Mouse (Mus musculus) embryonic facial prominence, embryonic 10.5 days (tissue): ENCODE data around the gene Olfr191. TPM values are rescaled to one million over a fixed set of nuclear protein-coding genes. Genes with fewer than 3 reads are reported as not detected.
"Not testable (repeated sequence)": the region's sequence is repeated elsewhere in the genome, so short reads cannot be mapped to it uniquely, and the experiment has no call there.

Source experiments
- DNase-seq: peaks from one replicate; pipeline ENCODE4 v3.0.0-alpha.2; 2017; ENCODE audit warnings: low spot score
- H3K27ac ChIP-seq: fragments of 300-500 bp; sonication (generic); replicated peaks from 2 replicates; pipeline ENCODE4 v1.5.1; 2016; ENCODE audit warnings: mild to moderate bottlenecking
- H3K27me3 ChIP-seq: fragments of 300-500 bp; sonication (generic); replicated peaks from 2 replicates; pipeline ENCODE4 v1.6.1; 2016; ENCODE audit warnings: low read depth, mild to moderate bottlenecking; ENCODE audit not compliant: poor library complexity, severe bottlenecking
- H3K36me3 ChIP-seq: fragments of 300-500 bp; sonication (generic); replicated peaks from 2 replicates; pipeline ENCODE4 v1.6.1; 2016; ENCODE audit warnings: mild to moderate bottlenecking, moderate library complexity
- H3K4me1 ChIP-seq: fragments of 300-500 bp; sonication (generic); 2 replicates; pipeline ENCODE4 v1.6.1; 2016
- H3K4me3 ChIP-seq: fragments of 300-500 bp; sonication (generic); 2 replicates; pipeline ENCODE4 v1.5.1; 2016; ENCODE audit warnings: mild to moderate bottlenecking, moderate library complexity
- H3K9me3 ChIP-seq: fragments of 300-500 bp; sonication (generic); 2 replicates; pipeline ENCODE4 v1.6.1; 2016; ENCODE audit warnings: mild to moderate bottlenecking
- WGBS: fragments of 180-500 bp; shearing (Covaris S2); methylation state at CpG from one replicate; pipeline ENCODE4 v1.1.7; 2016; 5-methylcytosine and 5-hydroxymethylcytosine counted together
- polyA plus RNA-seq: library from polyadenylated mRNA; unstranded; fragments of >200 nt; fragmentation: Nextera tagmentation; extraction: Ambion mirVana; gene quantifications from 2 replicates; pipeline ENCODE4 v1.2.1, GENCODE M21; 2016

The Olfr191 gene
- polyA plus RNA-seq = not detected in 2 replicates

- not testable (repeated sequence) for H3K36me3 ChIP-seq, H3K27ac ChIP-seq, H3K4me3 ChIP-seq, H3K27me3 ChIP-seq, H3K4me1 ChIP-seq, H3K9me3 ChIP-seq, DNase-seq
- whole genome bisulfite sequencing = 54% methylated on average over 1 of the region's 1 CpGs
Observed at GRCm38 (mm10) chr16:59089722-59090121, at the start of gene Olfr191. Olfr191 (minus strand) TSS chr16:59089822.

DNA sequence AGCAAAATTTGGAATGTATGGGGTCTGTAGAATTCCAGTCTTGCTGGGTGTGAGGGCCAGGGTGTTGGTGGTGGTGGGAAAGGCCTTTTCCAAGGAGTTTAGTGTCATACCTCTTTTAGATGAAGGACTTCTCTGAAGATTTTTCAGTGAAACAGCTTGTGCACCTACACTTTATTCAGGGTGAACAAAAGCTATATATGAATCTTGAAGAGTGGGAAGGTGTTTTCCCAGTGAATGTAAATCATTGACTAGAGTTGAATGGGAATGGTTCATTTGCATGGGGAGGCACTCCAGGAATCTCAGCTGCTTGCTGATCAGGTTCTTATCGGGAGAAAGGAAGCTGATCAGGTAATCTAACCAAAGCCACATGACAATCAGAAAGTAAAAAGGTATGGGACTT lies 41.1 kb upstream of the Olfr191 start:
- Histone ChIP-seq H3K36me3 (no peaks in the 10 kb centered on the region), H3K4me1 (no peaks in the 10 kb centered on the region), H3K27me3 (no peaks in the 10 kb centered on the region), H3K9me3 (peaks cover 6% of the 10 kb centered on the region; the same call in 1 of the 2 replicates), H3K4me3 (no peak overlapping the region), H3K27ac (no peak overlapping the region)
- 89% methylated on average over 1 of the region's 1 CpGs for WGBS
- no peak for DNase-seq

- Histone ChIP-seq H3K27ac (no peak within 1 kb of the TSS), H3K27me3 (no peaks in the 10 kb centered on the region), H3K4me1 (no peaks in the 10 kb centered on the region), H3K9me3 (no peaks in the 10 kb centered on the region; the same call in 1 of the 2 replicates), H3K36me3 (no peaks in the 10 kb centered on the region), H3K4me3 (no peak within 1 kb of the TSS)
- DNase-seq = no peak
Observed at GRCm38 (mm10) chr16:59120969-59121368, 31.3 kb upstream of the Olfr191 start, which contains the start of gene Olfr194. Olfr194 (minus strand) TSS chr16:59121069.

DNA sequence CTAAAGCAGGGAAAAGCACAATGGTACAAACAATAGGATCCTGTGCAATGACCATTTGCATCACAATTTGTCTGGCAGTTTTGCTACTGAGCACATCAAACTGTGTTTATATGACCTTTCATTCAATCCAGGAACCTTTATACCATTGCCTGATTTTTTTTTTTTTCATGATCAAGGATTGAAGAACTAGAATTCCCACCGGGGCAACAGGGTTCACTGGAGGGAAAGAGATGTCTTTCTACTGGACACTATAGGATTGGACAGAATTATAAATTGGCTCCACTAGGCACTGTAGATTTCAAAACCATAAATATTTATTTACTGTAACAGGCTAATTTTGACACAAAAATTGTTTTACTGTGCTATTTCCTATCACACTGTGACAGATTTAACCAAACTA lies 22.2 kb upstream of the Olfr191 start, which contains the start of gene Olfr193:
TSS of gene Olfr193 (minus strand) at position 101 of the 400 bp plus-strand sequence.
- no peak within 1 kb of the TSS for H3K4me3 ChIP-seq
- WGBS = 93% methylated on average over 1 of the region's 1 CpGs
- no peak for DNase-seq
- no peak within 1 kb of the TSS for H3K27ac ChIP-seq
- peaks cover 6% of the 10 kb centered on the region; the same call in 1 of the 2 replicates for H3K9me3 ChIP-seq
- no peaks in the 10 kb centered on the region for H3K27me3 ChIP-seq
- no peaks in the 10 kb centered on the region for H3K4me1 ChIP-seq
- H3K36me3 ChIP-seq = no peaks in the 10 kb centered on the region

- H3K36me3 ChIP-seq, H3K4me3 ChIP-seq, H3K9me3 ChIP-seq, H3K4me1 ChIP-seq, H3K27me3 ChIP-seq, H3K27ac ChIP-seq, DNase-seq: not testable (repeated sequence)
- 72% methylated on average over 5 of the region's 5 CpGs for WGBS
Observed at GRCm38 (mm10) chr16:59108522-59108921, 18.9 kb upstream of the Olfr191 start.

DNA sequence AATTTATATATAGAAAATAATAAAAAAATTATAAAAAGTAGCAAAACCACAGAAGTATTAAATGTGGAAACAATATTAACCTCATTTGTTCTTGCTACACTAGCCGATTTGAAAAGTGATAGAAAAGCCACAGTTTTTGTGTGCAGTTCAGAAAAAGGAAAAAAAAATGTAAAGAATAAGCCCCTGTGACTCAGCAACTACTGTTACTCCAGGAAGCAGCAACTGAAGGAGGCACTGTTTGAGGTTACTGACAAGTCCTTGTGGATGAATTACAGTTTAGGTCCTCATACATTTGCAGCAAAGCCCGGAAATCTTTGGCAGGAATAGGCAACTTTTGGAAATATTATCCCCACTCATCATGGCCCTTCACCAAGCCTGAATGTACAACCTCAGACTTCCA lies 15.7 kb upstream of the Olfr191 start:
- H3K9me3 ChIP-seq = no peaks in the 10 kb centered on the region
- no peaks in the 10 kb centered on the region for H3K27me3 ChIP-seq
- no peaks in the 10 kb centered on the region for H3K36me3 ChIP-seq
- H3K27ac ChIP-seq = no peak overlapping the region
- H3K4me3 ChIP-seq = no peak overlapping the region
- no peak for DNase-seq
- no peaks in the 10 kb centered on the region for H3K4me1 ChIP-seq
- WGBS = 80% methylated on average over 2 of the region's 2 CpGs

DNA sequence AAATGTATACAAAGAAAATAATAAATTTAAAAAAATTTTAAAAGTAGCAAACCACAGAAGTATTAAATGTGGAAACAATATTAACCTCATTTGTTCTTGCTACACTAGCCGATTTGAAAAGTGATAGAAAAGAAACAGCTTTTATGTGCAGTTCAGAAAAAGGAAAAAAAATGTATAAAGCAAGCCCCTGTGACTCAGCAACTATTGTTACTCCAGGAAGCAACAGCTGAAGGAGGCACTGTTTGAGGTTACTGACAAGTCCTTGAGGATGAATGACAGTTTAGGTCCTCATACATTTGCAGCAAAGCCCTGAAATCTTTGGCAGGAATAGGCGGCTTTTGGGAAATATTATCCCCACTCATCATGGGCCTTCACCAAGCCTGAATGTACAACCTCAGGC lies 8.5 kb downstream of the Olfr191 start:
- 82% methylated on average over 2 of the region's 2 CpGs for WGBS
- H3K4me3 ChIP-seq, H3K27me3 ChIP-seq, H3K27ac ChIP-seq, H3K4me1 ChIP-seq, DNase-seq, H3K9me3 ChIP-seq, H3K36me3 ChIP-seq: not testable (repeated sequence)

- Histone ChIP-seq H3K36me3 (no peaks in the 10 kb centered on the region), H3K9me3 (no peaks in the 10 kb centered on the region), H3K27me3 (no peaks in the 10 kb centered on the region), H3K4me1 (no peaks in the 10 kb centered on the region), H3K27ac (no peak within 1 kb of the TSS), H3K4me3 (no peak within 1 kb of the TSS)
- 91% methylated on average over 5 of the region's 5 CpGs for WGBS
- no peak for DNase-seq
Observed at GRCm38 (mm10) chr16:59077905-59078304, 11.7 kb downstream of the Olfr191 start, which contains the start of gene Olfr190. Olfr190 (minus strand) TSS chr16:59078005.

DNA sequence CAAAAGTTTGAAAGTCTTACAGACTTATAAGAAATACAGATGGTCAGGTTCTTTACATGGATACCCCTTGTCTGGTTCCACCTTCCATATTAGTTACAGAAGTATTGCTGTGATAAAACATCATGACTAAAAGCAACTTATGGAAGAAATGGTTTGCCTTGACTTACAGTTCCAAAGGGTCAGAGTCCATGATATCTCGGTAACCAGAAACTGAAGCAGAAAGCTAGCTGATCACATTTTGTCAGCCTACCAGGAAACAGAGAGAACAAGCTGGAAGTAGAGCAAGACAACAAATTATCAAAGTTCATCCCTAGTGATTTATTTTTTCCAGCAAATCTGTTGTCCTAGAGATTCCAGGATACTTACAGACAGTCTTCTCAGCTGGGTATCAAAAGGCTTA lies 16.1 kb downstream of the Olfr191 start:
- no peak overlapping the region for H3K4me3 ChIP-seq
- 94% methylated on average over 1 of the region's 1 CpGs for WGBS
- DNase-seq = no peak
- no peak overlapping the region for H3K27ac ChIP-seq
- H3K36me3 ChIP-seq = no peaks in the 10 kb centered on the region
- H3K9me3 ChIP-seq = no peaks in the 10 kb centered on the region
- H3K27me3 ChIP-seq = no peaks in the 10 kb centered on the region
- no peaks in the 10 kb centered on the region for H3K4me1 ChIP-seq

DNA sequence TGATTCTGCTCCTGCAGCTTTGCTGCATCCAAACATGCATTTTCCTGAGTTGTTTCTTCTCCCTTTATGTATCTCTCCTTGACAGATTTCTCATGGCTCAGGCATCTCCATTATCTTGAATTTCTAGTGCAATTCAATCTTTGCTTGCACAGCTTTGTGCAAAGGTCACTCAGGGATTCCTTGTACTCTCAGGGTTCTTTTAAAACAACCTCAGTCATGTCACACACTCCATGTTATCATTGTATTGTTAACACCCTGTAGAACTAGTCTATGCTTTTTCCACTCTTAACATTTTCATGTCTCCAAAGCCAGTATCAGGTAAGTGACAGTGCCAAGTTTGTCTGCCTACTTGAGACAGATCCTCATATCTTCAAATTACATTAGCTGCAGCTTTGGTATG lies 17.9 kb downstream of the Olfr191 start:
- no peaks in the 10 kb centered on the region for H3K36me3 ChIP-seq
- no peak overlapping the region for H3K27ac ChIP-seq
- no peaks in the 10 kb centered on the region for H3K4me1 ChIP-seq
- no peak overlapping the region for H3K4me3 ChIP-seq
- no peaks in the 10 kb centered on the region for H3K9me3 ChIP-seq
- DNase-seq = no peak
- no peaks in the 10 kb centered on the region for H3K27me3 ChIP-seq

DNA sequence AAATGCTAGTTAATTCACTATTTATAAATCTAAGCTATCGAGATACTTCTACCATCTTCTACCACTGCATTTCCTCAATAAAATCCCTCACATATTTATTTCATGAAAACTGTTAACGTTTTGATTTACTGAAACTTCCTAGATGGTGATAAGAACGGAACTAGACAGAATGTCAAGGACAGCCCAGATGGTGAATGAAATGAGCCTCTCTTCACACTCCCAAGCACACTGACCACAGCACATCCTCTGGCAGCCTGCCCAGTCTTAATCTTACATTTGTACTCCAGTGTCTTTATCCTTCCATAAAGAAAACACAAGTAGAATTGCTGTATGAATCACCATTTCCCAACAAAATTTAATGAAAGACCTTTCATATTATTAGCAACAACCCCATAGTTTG lies 27.2 kb downstream of the Olfr191 start:
- not testable (repeated sequence) for H3K27me3 ChIP-seq, H3K9me3 ChIP-seq
- 68% methylated on average over 3 of the region's 3 CpGs for WGBS

GRCm38 (mm10) chr16:59049286-59049685 lies 40.3 kb downstream of the Olfr191 start:
- H3K9me3 ChIP-seq, DNase-seq, H3K36me3 ChIP-seq, H3K27me3 ChIP-seq, H3K27ac ChIP-seq, H3K4me1 ChIP-seq, H3K4me3 ChIP-seq: not testable (repeated sequence)
- WGBS = 97% methylated on average over 2 of the region's 2 CpGs

More for the DNA sequence above, 27.2 kb downstream of the Olfr191 start:
- not testable (repeated sequence) for DNase-seq, H3K36me3 ChIP-seq, H3K4me1 ChIP-seq, H3K27ac ChIP-seq, H3K4me3 ChIP-seq

DNA sequence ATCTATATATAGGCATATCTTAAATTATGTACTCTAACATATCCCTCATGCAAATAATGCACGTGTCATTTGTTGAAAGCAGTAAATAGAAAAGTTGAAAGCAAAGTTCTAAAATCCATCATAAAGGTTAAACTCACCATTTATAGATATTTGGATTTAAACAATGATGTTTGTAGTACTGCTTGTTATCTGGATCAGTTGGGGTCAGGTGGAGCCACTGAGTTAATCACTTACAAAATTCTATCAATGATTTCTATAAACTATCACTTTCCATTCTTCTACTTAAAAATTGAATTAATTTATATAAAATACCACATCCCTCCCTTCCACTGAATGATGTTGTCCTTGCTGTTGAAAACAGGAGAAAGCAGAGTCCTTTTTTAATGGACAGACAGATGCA lies 40.8 kb downstream of the Olfr191 start:
- H3K27ac ChIP-seq = no peak overlapping the region
- H3K27me3 ChIP-seq = no peaks in the 10 kb centered on the region
- WGBS = 86% methylated on average over 1 of the region's 1 CpGs
- no peaks in the 10 kb centered on the region for H3K4me1 ChIP-seq
- no peak for DNase-seq
- no peak overlapping the region for H3K4me3 ChIP-seq
- H3K9me3 ChIP-seq = no peaks in the 10 kb centered on the region
- no peaks in the 10 kb centered on the region for H3K36me3 ChIP-seq

GRCm38 (mm10) chr16:59047579-59047978 lies 42.0 kb downstream of the Olfr191 start:
- Histone ChIP-seq H3K4me1 (no peaks in the 10 kb centered on the region), H3K9me3 (no peaks in the 10 kb centered on the region), H3K4me3 (no peak overlapping the region), H3K36me3 (no peaks in the 10 kb centered on the region), H3K27ac (no peak overlapping the region), H3K27me3 (no peaks in the 10 kb centered on the region)
- DNase-seq = no peak
- WGBS = 80% methylated on average over 4 of the region's 4 CpGs
